Mouse (Mus musculus) thymus, adult 2 months (tissue): ENCODE measurements around the gene Sgcd. TPM values are rescaled to one million over a fixed set of nuclear protein-coding genes. Genes with fewer than 3 reads are reported as not detected.

Experiments
- DNase-seq: peaks from one replicate; pipeline ENCODE4 v3.0.0; 2021
- H3K27ac ChIP-seq: fragments of 200-500 bp; 2 replicates; pipeline ENCODE4 v1.5.1; 2012; ENCODE audit warnings: low read length, control low read depth; ENCODE audit not compliant: control insufficient read depth, insufficient read depth
- H3K27me3 ChIP-seq: fragments of 200-500 bp; 2 replicates; pipeline ENCODE4 v1.6.1; 2012; ENCODE audit warnings: mild to moderate bottlenecking, low read length, moderate library complexity, mixed read lengths; ENCODE audit not compliant: control insufficient read depth, insufficient read depth
- H3K36me3 ChIP-seq: fragments of 200-500 bp; 2 replicates; pipeline ENCODE4 v1.6.1; 2012; ENCODE audit warnings: mild to moderate bottlenecking, low read length, moderate library complexity; ENCODE audit not compliant: control insufficient read depth, insufficient read depth
- H3K4me1 ChIP-seq: fragments of 200-500 bp; replicated peaks from 2 replicates; pipeline ENCODE4 v1.6.1; 2012; ENCODE audit warnings: low read length; ENCODE audit not compliant: control insufficient read depth, insufficient read depth
- H3K4me3 ChIP-seq: fragments of 200-500 bp; 2 replicates; pipeline ENCODE4 v1.5.1; 2012; ENCODE audit warnings: mild to moderate bottlenecking, low read length, control low read depth, moderate library complexity; ENCODE audit not compliant: control insufficient read depth, insufficient read depth
- CTCF ChIP-seq: fragments of 200-500 bp; IDR thresholded peaks from 2 replicates; pipeline ENCODE4 v1.5.1; 2012; ENCODE audit warnings: mild to moderate bottlenecking, control low read depth, low read length, moderate library complexity, borderline replicate concordance; ENCODE audit not compliant: control insufficient read depth, poor library complexity, insufficient read depth; ENCODE audit errors: extremely low read depth
- POLR2A ChIP-seq: fragments of 200-500 bp; IDR thresholded peaks from 2 replicates; pipeline ENCODE4 v1.6.1; 2012; ENCODE audit warnings: mild to moderate bottlenecking, low read length, control low read depth, moderate library complexity; ENCODE audit not compliant: control insufficient read depth, poor library complexity, insufficient read depth; ENCODE audit errors: extremely low read depth
- WGBS: fragments of 180-500 bp; shearing (Covaris S2); methylation state at CpG from one replicate; pipeline ENCODE4 v1.1.7; 2018; 5-methylcytosine and 5-hydroxymethylcytosine counted together
- polyA plus RNA-seq: library from polyadenylated mRNA; depleted of rRNA; stranded (reverse); fragments of >200 nt; gene quantifications from 2 replicates; pipeline ENCODE4 v1.2.3, GENCODE M21; 2012

Sgcd gene
- polyA plus RNA-seq, 1 experiment: 0.34 TPM

- no peak overlapping the region for H3K27ac ChIP-seq
- DNase-seq: no peak
- no peaks in the 10 kb centered on the region for H3K4me1 ChIP-seq
- H3K27me3 ChIP-seq: no peaks in the 10 kb centered on the region
- WGBS: 93% methylated on average over 4 of the region's 4 CpGs
- H3K4me3 ChIP-seq: no peak overlapping the region
- H3K36me3 ChIP-seq: no peaks in the 10 kb centered on the region
- TF ChIP-seq POLR2A (no peak), CTCF (no peak)
Observed at GRCm38 (mm10) chr11:47268556-47268955, 720.2 kb downstream of the Sgcd start.

- H3K4me3 ChIP-seq: no peak overlapping the region
- WGBS: 87% methylated on average over 9 of the region's 9 CpGs
Observed at GRCm38 (mm10) chr11:47264267-47264984, 724.3 kb downstream of the Sgcd start.

GRCm38 (mm10) chr11:47250301-47250700 lies 738.5 kb downstream of the Sgcd start:
- 95% methylated on average over 7 of the region's 7 CpGs for WGBS
- H3K4me1 ChIP-seq: no peaks in the 10 kb centered on the region
- H3K27me3 ChIP-seq: no peaks in the 10 kb centered on the region
- H3K27ac ChIP-seq: no peak overlapping the region
- TF ChIP-seq POLR2A: no peak
- no peak for TF ChIP-seq CTCF
- DNase-seq: no peak
- H3K4me3 ChIP-seq: no peak overlapping the region
- H3K36me3 ChIP-seq: no peaks in the 10 kb centered on the region

More at GRCm38 (mm10) chr11:47264267-47264984, 724.3 kb downstream of the Sgcd start:
- Histone ChIP-seq H3K4me1 (no peaks in the 10 kb centered on the region), H3K27ac (no peak overlapping the region), H3K27me3 (no peaks in the 10 kb centered on the region), H3K36me3 (no peaks in the 10 kb centered on the region)
- no peak for TF ChIP-seq CTCF
- no peak for TF ChIP-seq POLR2A
- DNase-seq: no peak

- no peaks in the 10 kb centered on the region for H3K27me3 ChIP-seq
- 95% methylated on average over 4 of the region's 4 CpGs for WGBS
Observed at GRCm38 (mm10) chr11:47248345-47248893, 740.4 kb downstream of the Sgcd start.

GRCm38 (mm10) chr11:47247703-47248344 lies 740.9 kb downstream of the Sgcd start:
- Histone ChIP-seq H3K4me1 (no peaks in the 10 kb centered on the region), H3K36me3 (no peaks in the 10 kb centered on the region), H3K27ac (no peak overlapping the region), H3K4me3 (no peak overlapping the region), H3K27me3 (no peaks in the 10 kb centered on the region)
- 92% methylated on average over 8 of the region's 8 CpGs for WGBS
- TF ChIP-seq CTCF: no peak
- TF ChIP-seq POLR2A: no peak
- no peak for DNase-seq

More at GRCm38 (mm10) chr11:47248345-47248893, 740.4 kb downstream of the Sgcd start:
- H3K27ac ChIP-seq: no peak overlapping the region
- H3K36me3 ChIP-seq: no peaks in the 10 kb centered on the region
- H3K4me3 ChIP-seq: no peak overlapping the region
- TF ChIP-seq POLR2A: no peak
- TF ChIP-seq CTCF: no peak
- no peak for DNase-seq
- no peaks in the 10 kb centered on the region for H3K4me1 ChIP-seq

GRCm38 (mm10) chr11:47242401-47242800 lies 746.4 kb downstream of the Sgcd start:
- 96% methylated on average over 1 of the region's 1 CpGs for WGBS
- no peak overlapping the region for H3K27ac ChIP-seq

More at GRCm38 (mm10) chr11:47242401-47242800, 746.4 kb downstream of the Sgcd start:
- DNase-seq: no peak
- Histone ChIP-seq H3K4me3 (no peak overlapping the region), H3K36me3 (no peaks in the 10 kb centered on the region), H3K27me3 (no peaks in the 10 kb centered on the region), H3K4me1 (no peaks in the 10 kb centered on the region)
- TF ChIP-seq POLR2A (no peak), CTCF (no peak)
